Mouse (Mus musculus) kidney, adult 10 weeks (tissue): ENCODE measurements around the gene A530084C06Rik. TPM values are rescaled to one million over a fixed set of nuclear protein-coding genes. Genes with fewer than 3 reads are reported as not detected.

Experiments
- polyA plus RNA-seq: library from polyadenylated mRNA; stranded (reverse); fragments of 350-450 nt; fragmentation: Illumina TruSeq; extraction: RNeasy Lipid Tissue Mini Kit (QIAGEN cat#74804); gene quantifications from one replicate; pipeline ENCODE4 v1.2.3, GENCODE M21; 2014; ENCODE audit warnings: low read depth, low replicate concordance

A530084C06Rik gene
- polyA plus RNA-seq = 0.16 TPM

GRCm38 (mm10) chr13:31558521-31559418 lies at the start of gene A530084C06Rik:
A530084C06Rik (minus strand) TSS chr13:31559333.

GRCm38 (mm10) chr13:31555834-31556233 lies 3.3 kb downstream of the A530084C06Rik start, which contains the start of gene Foxq1:
Foxq1 (plus strand) TSS chr13:31556134.

Other genes with a start within 250 kb of the A530084C06Rik start
- gene Foxq1, start 3.2 kb downstream of the A530084C06Rik start, polyA plus RNA-seq = 20.0 TPM
- not detected for gene Foxf2, start 66.5 kb upstream of the A530084C06Rik start, polyA plus RNA-seq
- gene Foxc1, start 247.3 kb upstream of the A530084C06Rik start, polyA plus RNA-seq = 11.3 TPM